Mouse (Mus musculus) heart, adult 11 months (tissue): ENCODE measurements at regions not wholly inside any gene's neighbourhood (a gene's known extent, or its start where the extent isn't known, plus 50 kb on each side); places are given as distances from the start of the nearest gene placed in this dataset.

Experiments
- DNase-seq: peaks from one replicate; pipeline ENCODE4 v3.0.0; 2022

GRCm38 (mm10) chr2:137974651-137975050, 281.7 kb upstream of the Btbd3 start:
- no peak for DNase-seq

- DNase-seq, result no peak
These were observed 287.2 kb upstream of the Btbd3 start for GRCm38 (mm10) chr2:137969156-137969555.

- DNase-seq, result no peak
These were observed 289.8 kb upstream of the Btbd3 start for GRCm38 (mm10) chr2:137966460-137967076.

GRCm38 (mm10) chr2:137954830-137955229, 301.5 kb upstream of the Btbd3 start:
- DNase-seq, result no peak

- DNase-seq, result no peak
These were observed 303.2 kb upstream of the Btbd3 start for GRCm38 (mm10) chr2:137953144-137953543.

- no peak for DNase-seq
These were observed 304.4 kb upstream of the Btbd3 start for GRCm38 (mm10) chr2:137951942-137952341.

GRCm38 (mm10) chr2:137950931-137951330, 305.4 kb upstream of the Btbd3 start:
- DNase-seq, result no peak

- no peak for DNase-seq
These were observed 313.6 kb upstream of the Btbd3 start for GRCm38 (mm10) chr2:137942753-137943152.

- DNase-seq, result no peak
These were observed 316.8 kb upstream of the Btbd3 start for GRCm38 (mm10) chr2:137939591-137939990.

- peak; percentile 86 for DNase-seq
These were observed 317.4 kb upstream of the Btbd3 start for GRCm38 (mm10) chr2:137938831-137939480.

- DNase-seq, result no peak
These were observed 319.8 kb upstream of the Btbd3 start for GRCm38 (mm10) chr2:137936613-137937012.

- DNase-seq, result no peak
These were observed 323.4 kb upstream of the Btbd3 start for GRCm38 (mm10) chr2:137932931-137933330.

- DNase-seq, result no peak
These were observed 323.9 kb upstream of the Btbd3 start for GRCm38 (mm10) chr2:137932488-137932887.

GRCm38 (mm10) chr2:137925488-137925887, 330.9 kb upstream of the Btbd3 start:
- no peak for DNase-seq

- no peak for DNase-seq
These were observed 331.8 kb upstream of the Btbd3 start for GRCm38 (mm10) chr2:137924576-137924975.

- DNase-seq, result no peak
These were observed 357.9 kb upstream of the Btbd3 start for GRCm38 (mm10) chr2:137898425-137898824.

- DNase-seq, result no peak
These were observed 375.9 kb upstream of the Btbd3 start for GRCm38 (mm10) chr2:137880211-137881031.

- no peak for DNase-seq
These were observed 386.7 kb upstream of the Btbd3 start for GRCm38 (mm10) chr2:137869676-137870075.

- DNase-seq, result peak; percentile 92
These were observed 401.9 kb upstream of the Btbd3 start for GRCm38 (mm10) chr2:137854494-137854893.

GRCm38 (mm10) chr2:137853399-137854259, 402.7 kb upstream of the Btbd3 start:
- DNase-seq, result no peak

GRCm38 (mm10) chr2:137847901-137848300, 408.5 kb upstream of the Btbd3 start:
- DNase-seq, result no peak

- DNase-seq, result peak; percentile 83
These were observed 428.5 kb upstream of the Btbd3 start for GRCm38 (mm10) chr2:137827814-137828374.
